Mouse (Mus musculus) E14TG2a.4 (cell line): ENCODE results near the gene Actn4.

Experiments used
- CTCF ChIP-seq: conservative IDR thresholded peaks from 2 replicates; pipeline ENCODE4 v1.5.1; 2014; ENCODE audit warnings: low read length
- NANOG ChIP-seq: IDR thresholded peaks from 2 replicates; pipeline ENCODE4 v1.6.1; 2014; ENCODE audit warnings: borderline replicate concordance, low read length, mixed read lengths
- POU5F1 ChIP-seq: IDR thresholded peaks from 2 replicates; pipeline ENCODE4 v1.6.1; 2014; ENCODE audit warnings: low read length, borderline replicate concordance

DNA sequence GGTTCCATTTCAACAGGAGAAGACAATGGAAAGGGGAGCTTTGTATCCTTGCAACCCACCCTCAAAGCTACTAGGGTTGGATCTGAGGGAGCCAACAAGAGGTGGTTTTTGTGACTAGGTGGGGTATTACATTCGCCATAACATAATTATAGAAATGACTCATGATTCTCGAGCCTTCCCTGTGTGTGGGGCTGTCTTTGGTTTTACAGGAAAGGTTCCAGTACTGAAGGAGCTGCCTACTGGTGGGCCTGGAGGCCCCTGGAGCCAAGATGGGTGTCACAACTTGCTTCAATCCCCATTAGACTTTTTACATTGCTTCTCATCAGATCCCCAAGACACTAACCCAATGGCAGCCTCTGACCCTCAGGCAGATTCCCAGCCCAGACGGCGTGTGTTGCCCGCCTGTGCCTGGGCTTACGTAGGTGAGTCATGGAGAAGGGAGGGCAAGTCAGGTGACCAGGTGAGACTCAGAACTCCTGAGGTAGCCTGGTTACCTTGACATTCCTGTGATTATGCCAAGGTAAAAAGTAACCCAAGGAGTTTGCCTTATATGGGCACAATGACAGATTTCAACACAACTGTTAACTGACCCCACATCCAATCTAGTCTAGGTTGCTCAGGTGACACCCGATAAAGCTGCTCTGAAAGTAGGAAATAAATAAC is 31.0 kb downstream of the Actn4 start:
- TF ChIP-seq CTCF, result no peak
- TF ChIP-seq POU5F1, result no peak
- TF ChIP-seq NANOG, result no peak
